Mouse (Mus musculus) mammary gland, adult 2 months (tissue): ENCODE data around the gene Aida. TPM values are rescaled to one million over a fixed set of nuclear protein-coding genes. Genes with fewer than 3 reads are reported as not detected.

Experiments
- polyA plus RNA-seq: library from polyadenylated mRNA; depleted of rRNA; stranded (reverse); fragments of >200 nt; gene quantifications from 2 replicates; pipeline ENCODE4 v1.2.3, GENCODE M21; 2012; ENCODE audit warnings: low replicate concordance; rRNA removed

Gene Aida
- polyA plus RNA-seq = 16.4 and 42.0 TPM in 2 replicates

GRCm38 (mm10) chr1:183296465-183296864 is at the start of gene Aida:
Aida (plus strand) TSS chr1:183296590.

DNA sequence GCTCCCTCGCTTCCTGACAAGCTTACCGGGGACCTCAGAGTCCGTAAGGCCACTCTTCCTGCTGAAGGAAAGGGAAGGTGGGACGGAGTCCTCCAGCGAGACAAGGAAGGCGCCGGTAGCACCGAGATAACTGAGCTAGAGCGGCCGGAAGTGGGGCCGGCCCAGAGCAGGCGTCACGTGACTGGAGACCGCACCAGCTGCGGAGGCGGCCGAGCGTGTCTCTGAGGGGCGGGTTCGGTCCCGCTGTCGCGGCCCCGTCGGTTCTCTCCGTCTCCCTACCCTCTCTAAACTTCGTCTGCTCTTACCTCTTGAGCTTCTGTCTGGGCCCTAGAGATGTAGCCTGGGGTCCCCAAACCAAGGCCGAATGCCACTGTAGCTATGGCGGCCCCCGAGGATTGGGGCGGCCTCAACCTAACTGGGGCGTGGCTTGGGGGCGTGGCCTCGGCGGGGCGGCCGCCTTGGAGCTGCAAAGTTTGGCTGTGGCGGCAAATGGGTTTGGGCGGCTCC is 540 bp downstream of the Aida start, which contains the start of gene Brox:
Brox (minus strand) TSS at position 393 of the 507 bp plus-strand sequence.

GRCm38 (mm10) chr1:183369427-183370014 is 73.1 kb downstream of the Aida start, which contains the start of gene Mia3:
Mia3 (minus strand) TSS chr1:183369553.

Other genes with a start within 250 kb of the Aida start
- 13.4 and 15.8 TPM in 2 replicates for gene Disp1, start 75.1 kb upstream of the Aida start, polyA plus RNA-seq
- 11.1 and 21.3 TPM in 2 replicates for gene Brox, start 679 bp downstream of the Aida start, polyA plus RNA-seq
- gene Mia3, start 73.0 kb downstream of the Aida start, polyA plus RNA-seq = 64.5 and 89.9 TPM in 2 replicates
- 4.5 and 6.7 TPM in 2 replicates for gene Taf1a, start 92.4 kb downstream of the Aida start, polyA plus RNA-seq
- gene Hhipl2, start 121.6 kb downstream of the Aida start, polyA plus RNA-seq = 1.6 and 1.7 TPM in 2 replicates